Mouse (Mus musculus): ENCODE data around the gene Tekt2. TPM values are rescaled to one million over a fixed set of nuclear protein-coding genes. Genes with fewer than 3 reads are reported as not detected.

Gene Tekt2
- total RNA-seq, 2 experiments from 2014 or later = 0.32 to 0.44 TPM

Other genes with a start within 250 kb of the Tekt2 start
- 10 to 100 TPM; 13.3 to 15.3 TPM for gene Lsm10, start 229.1 kb downstream of the Tekt2 start, total RNA-seq (2021)
- gene Stk40, start 221.7 kb downstream of the Tekt2 start, total RNA-seq (2021) = 10 to 100 TPM; 41.4 to 52.6 TPM
- 1 to 10 TPM; 8.8 to 9.5 TPM for gene Eva1b, start 177.9 kb downstream of the Tekt2 start, total RNA-seq (2021)
- 1 to 10 TPM; 1.3 to 2.4 TPM for gene Sh3d21, start 162.2 kb downstream of the Tekt2 start, total RNA-seq (2021)
- gene Thrap3, start 122.9 kb downstream of the Tekt2 start, total RNA-seq (2021) = 100 to 1,000 TPM in 1 of 2 experiments, 10 to 100 TPM in 1; 86.5 to 116 TPM
- 100 to 1,000 TPM; 240 to 249 TPM for gene Map7d1, start 69.3 kb downstream of the Tekt2 start, total RNA-seq (2021)
- 10 to 100 TPM; 46.2 to 56.9 TPM for gene Trappc3, start 63.4 kb downstream of the Tekt2 start, total RNA-seq (2021)
- gene Col8a2, start 38.9 kb downstream of the Tekt2 start, total RNA-seq (2021) = under 1 TPM; 0.52 to 0.95 TPM
- gene Adprhl2, start 4.0 kb downstream of the Tekt2 start, total RNA-seq (2021) = 10 to 100 TPM; 10.4 to 12.4 TPM
- 10 to 100 TPM; 12.5 to 14.4 TPM for gene Ago3, start 103.9 kb upstream of the Tekt2 start, total RNA-seq (2021)
- gene Ago1, start 142.9 kb upstream of the Tekt2 start, total RNA-seq (2021) = 10 to 100 TPM; 10.4 to 12.0 TPM
- 10 to 100 TPM; 10.2 to 11.5 TPM for gene Ago4, start 207.8 kb upstream of the Tekt2 start, total RNA-seq (2021)
- under 1 TPM; 0.20 to 0.41 TPM for gene Clspn, start 231.2 kb upstream of the Tekt2 start, total RNA-seq (2021)

All from heart, adult 18-20 months (tissue).